Comparison of ENCODE assay signal across 17 mouse cellular contexts in the genomic region with DNA sequence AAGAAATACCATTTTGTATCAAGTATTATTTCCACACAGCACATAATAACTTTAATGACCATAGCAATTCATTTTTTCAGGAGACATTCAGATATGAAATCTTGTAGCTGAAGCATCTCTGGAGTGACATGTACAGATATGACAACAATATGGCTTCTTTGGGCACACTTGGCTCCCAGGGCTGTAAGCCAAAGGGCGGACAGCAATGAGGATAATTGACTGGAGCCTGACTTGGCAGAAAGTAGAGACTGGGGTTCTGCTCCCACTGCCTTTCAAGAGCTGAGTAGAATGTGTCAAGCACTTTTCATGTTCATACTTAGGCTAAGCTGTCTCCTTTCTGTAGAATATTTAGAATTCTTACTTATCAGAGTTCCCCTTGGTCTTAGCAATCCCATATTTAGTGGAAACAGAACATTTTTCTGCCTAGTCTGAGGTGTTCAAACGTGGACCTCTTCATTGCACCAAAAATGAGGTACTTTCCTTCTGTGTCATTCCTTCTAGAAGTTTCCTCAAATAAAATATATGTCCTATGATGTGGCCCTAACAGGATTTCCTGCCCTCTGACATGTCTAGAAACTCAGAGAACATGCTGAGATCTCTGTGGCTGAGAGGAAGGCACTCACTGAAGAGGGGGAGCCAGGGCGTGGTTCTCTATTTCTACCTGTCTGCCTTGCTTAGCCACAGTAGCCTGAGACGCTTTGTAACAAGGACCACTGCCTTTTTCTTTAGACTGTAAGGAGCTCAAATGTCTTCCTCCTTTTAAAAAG.
DNase-seq lines count a peak whose midpoint lies in the region; ATAC-seq and TF ChIP-seq lines count a peak whose summit lies in the region.
"Had no signal": no experiment of that assay in that cellular context is flagged by ENCODE, and none has a peak within 500 bp of the region (broad histone marks: within the 10 kb centered on the region; RNA-seq: fewer than 3 reads in every experiment).

No protein-coding gene starts in this region.

- H3K4me2 ChIP-seq in hindbrain, postnatal 0 days (ENCODE audit: low read depth, low read length): no peak overlapping the region
- H3K4me2 ChIP-seq in hindbrain, embryonic 12.5 days (replicated peaks): no peak overlapping the region
- no peak overlapping the region for H3K4me2 ChIP-seq in hindbrain, embryonic 16.5 days (ENCODE audit: low read length)
- H3K4me2 ChIP-seq: hindbrain, embryonic 14.5 days; limb, embryonic 13.5 days had no signal

- no peak overlapping the region for H3K9ac ChIP-seq in hindbrain, postnatal 0 days (replicated peaks; ENCODE audit: low read length)
- no peak overlapping the region for H3K9ac ChIP-seq in hindbrain, embryonic 12.5 days
- no peak overlapping the region for H3K9ac ChIP-seq in hindbrain, embryonic 16.5 days (ENCODE audit: low read depth, low read length)
- H3K9ac ChIP-seq: hindbrain, embryonic 14.5 days; limb, embryonic 13.5 days had no signal

- no peaks in the 10 kb centered on the region for H3K27me3 ChIP-seq in hindbrain, postnatal 0 days (ENCODE audit: insufficient read depth, low read length)
- H3K27me3 ChIP-seq in hindbrain, embryonic 12.5 days: no peaks in the 10 kb centered on the region
- H3K27me3 ChIP-seq in hindbrain, embryonic 16.5 days (replicated peaks; ENCODE audit: control insufficient read depth, insufficient read depth, low read length): no peaks in the 10 kb centered on the region
- H3K27me3 ChIP-seq: limb, embryonic 13.5 days had no signal

- no peak overlapping the region for H3K27ac ChIP-seq in hindbrain, postnatal 0 days
- no peak overlapping the region for H3K27ac ChIP-seq in hindbrain, embryonic 12.5 days
- no peak overlapping the region for H3K27ac ChIP-seq in hindbrain, embryonic 16.5 days (ENCODE audit: low read depth, low read length)
- H3K27ac ChIP-seq: hindbrain, embryonic 14.5 days; left cerebral cortex, adult 2 months; limb, embryonic 13.5 days had no signal

- no peak overlapping the region for H3K4me3 ChIP-seq in hindbrain, postnatal 0 days (ENCODE audit: low read length)
- no peak overlapping the region for H3K4me3 ChIP-seq in hindbrain, embryonic 12.5 days
- H3K4me3 ChIP-seq in hindbrain, embryonic 16.5 days (ENCODE audit: low read length): no peak overlapping the region
- H3K4me3 ChIP-seq: left cerebral cortex, adult 2 months; limb, embryonic 13.5 days had no signal

- 63% methylated on average over 4 of the region's 4 CpGs for WGBS in hindbrain, postnatal 0 days
- WGBS in hindbrain, embryonic 12.5 days: 74% methylated on average over 4 of the region's 4 CpGs
- WGBS in hindbrain, embryonic 16.5 days: 73% methylated on average over 4 of the region's 4 CpGs

- no peaks in the 10 kb centered on the region for H3K36me3 ChIP-seq in hindbrain, postnatal 0 days (ENCODE audit: insufficient read depth, low read length)
- H3K36me3 ChIP-seq in hindbrain, embryonic 12.5 days: no peaks in the 10 kb centered on the region
- no peaks in the 10 kb centered on the region for H3K36me3 ChIP-seq in hindbrain, embryonic 16.5 days (ENCODE audit: control insufficient read depth, insufficient read depth, low read length)
- H3K36me3 ChIP-seq: limb, embryonic 13.5 days had no signal

- no peak for TF ChIP-seq CTCF in hindbrain, postnatal 0 days (IDR thresholded peaks at IDR 0.05; ENCODE audit: low read depth)

- no peaks in the 10 kb centered on the region for H3K9me3 ChIP-seq in hindbrain, postnatal 0 days (ENCODE audit: low read length)
- H3K9me3 ChIP-seq in hindbrain, embryonic 12.5 days (replicated peaks): no peaks in the 10 kb centered on the region
- H3K9me3 ChIP-seq in hindbrain, embryonic 16.5 days (ENCODE audit: control insufficient read depth, low read length): no peaks in the 10 kb centered on the region
- H3K9me3 ChIP-seq: limb, embryonic 13.5 days had no signal

- no peaks in the 10 kb centered on the region for H3K4me1 ChIP-seq in hindbrain, postnatal 0 days (ENCODE audit: insufficient read depth, low read length)
- H3K4me1 ChIP-seq in hindbrain, embryonic 12.5 days: no peaks in the 10 kb centered on the region
- H3K4me1 ChIP-seq in hindbrain, embryonic 16.5 days (ENCODE audit: control insufficient read depth, insufficient read depth, low read depth, low read length): no peaks in the 10 kb centered on the region
- H3K4me1 ChIP-seq: limb, embryonic 13.5 days had no signal

- ATAC-seq in hindbrain, postnatal 0 days: no peak
- no peak for ATAC-seq in hindbrain, embryonic 12.5 days (ENCODE audit: low FRiP score)
- ATAC-seq in hindbrain, embryonic 16.5 days: no peak
- ATAC-seq: Patski had no signal

- DNase-seq in hindbrain, postnatal 0 days (ENCODE audit: low spot score): peak; percentile 12
- DNase-seq in brain, adult 2 months (ENCODE audit: low read depth, low spot score): peak; percentile 75
- DNase-seq in cerebellum, postnatal 25 days: peak; percentile 61 to 72
- DNase-seq in thymus, postnatal 14 days: peak; percentile 37
- DNase-seq in frontal cortex, postnatal 36 days (ENCODE audit: low spot score in 2 of 2): no peak
- DNase-seq in c-Kit-positive CD71-positive TER-119-positive erythroid progenitor cells, embryonic 14.5 days (ENCODE audit: low spot score): no peak
- DNase-seq: gastrocnemius, postnatal 14 days; kidney, adult 2 months; kidney, postnatal 14 days; lung, postnatal 14 days; right cerebral cortex, postnatal 25 days had no signal

Comparison
In these comparisons a context has a peak if more than half of its experiments do, and no peak if none do; other contexts are left out.
1. DNase-seq: peak in hindbrain, postnatal 0 days (single experiment), brain, adult 2 months (single experiment), cerebellum, postnatal 25 days (2 of 2) and thymus, postnatal 14 days (single experiment); none in frontal cortex, postnatal 36 days (0 of 2) and c-Kit-positive CD71-positive TER-119-positive erythroid progenitor cells, embryonic 14.5 days (single experiment).